Mouse (Mus musculus) fat pad, adult 2 months (tissue): ENCODE data around the gene Neurl2.
"Not testable (repeated sequence)": the region's sequence is repeated elsewhere in the genome, so short reads cannot be mapped to it uniquely, and the experiment has no call there.

Source experiments
- DNase-seq: peaks from one replicate; pipeline ENCODE4 v3.0.0-alpha.2; 2011; ENCODE audit warnings: low read depth, low spot score; ENCODE audit errors: extremely low read depth

Neurl2 gene

GRCm38 (mm10) chr2:164859155-164859554 is 25.9 kb upstream of the Neurl2 start:
- no peak for DNase-seq

- no peak for DNase-seq
These were observed 24.7 kb upstream of the Neurl2 start for GRCm38 (mm10) chr2:164857842-164858553.

GRCm38 (mm10) chr2:164857101-164857821 is 24.0 kb upstream of the Neurl2 start, which contains the start of gene Pltp:
Gene Pltp, minus strand, starts transcription at chr2:164857711.
- no peak for DNase-seq

GRCm38 (mm10) chr2:164856309-164857100 is 23.2 kb upstream of the Neurl2 start:
- no peak for DNase-seq

- DNase-seq = not testable (repeated sequence)
These were observed 22.3 kb upstream of the Neurl2 start for GRCm38 (mm10) chr2:164855572-164855971.

GRCm38 (mm10) chr2:164850061-164850460 is 16.8 kb upstream of the Neurl2 start:
- no peak for DNase-seq

GRCm38 (mm10) chr2:164845782-164846181 is 12.5 kb upstream of the Neurl2 start:
- no peak for DNase-seq

- DNase-seq = no peak
These were observed 1.9 kb upstream of the Neurl2 start for GRCm38 (mm10) chr2:164835164-164835563.

- DNase-seq = no peak
These were observed 1.3 kb upstream of the Neurl2 start for GRCm38 (mm10) chr2:164834531-164834930.

GRCm38 (mm10) chr2:164832748-164833301 is 431 bp downstream of the Neurl2 start, which contains the start of gene Ctsa:
Gene Ctsa, plus strand, starts transcription at chr2:164832873.
- DNase-seq = no peak

- DNase-seq = no peak
These were observed 1.1 kb downstream of the Neurl2 start for GRCm38 (mm10) chr2:164832032-164832747.

- no peak for DNase-seq
These were observed 2.2 kb downstream of the Neurl2 start for GRCm38 (mm10) chr2:164831029-164831428.

GRCm38 (mm10) chr2:164829090-164829489 is 4.2 kb downstream of the Neurl2 start:
- no peak for DNase-seq

- no peak for DNase-seq
These were observed 4.8 kb downstream of the Neurl2 start, which contains the start of gene Spata25 for GRCm38 (mm10) chr2:164828437-164828836. Gene Spata25, minus strand, starts transcription at chr2:164828537.

- no peak for DNase-seq
These were observed 6.0 kb downstream of the Neurl2 start for GRCm38 (mm10) chr2:164827146-164827850.

GRCm38 (mm10) chr2:164825521-164825920 is 7.7 kb downstream of the Neurl2 start:
- DNase-seq = no peak

GRCm38 (mm10) chr2:164823969-164824368 is 9.3 kb downstream of the Neurl2 start:
- no peak for DNase-seq

- DNase-seq = no peak
These were observed 10.1 kb downstream of the Neurl2 start for GRCm38 (mm10) chr2:164823181-164823585.

GRCm38 (mm10) chr2:164822636-164823165 is 10.6 kb downstream of the Neurl2 start, which contains the start of gene Zswim1:
Gene Zswim1, plus strand, starts transcription at chr2:164822686.
- DNase-seq = peak; percentile 74
